22 mouse cellular contexts compared by ENCODE assay signal in the genomic region with DNA sequence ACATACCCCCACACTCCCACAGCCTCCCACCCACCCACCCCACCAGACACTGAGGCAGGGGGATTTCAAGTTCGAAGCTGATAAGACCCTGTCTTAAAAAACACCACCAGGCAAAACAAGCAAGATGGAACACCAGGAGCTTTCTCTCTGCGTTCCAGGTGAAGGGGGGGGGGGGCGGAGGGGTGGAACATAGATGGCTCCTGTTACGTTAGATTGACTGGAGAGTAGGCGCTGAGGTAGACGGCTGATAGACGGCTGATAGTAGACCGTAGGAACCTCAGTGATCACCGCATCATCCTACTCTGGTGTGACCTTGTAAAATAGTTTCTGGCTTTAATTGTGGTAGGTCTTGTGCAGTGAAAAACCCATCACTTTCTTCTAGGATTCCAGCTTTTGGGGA. TPM values are rescaled to one million over a fixed set of nuclear protein-coding genes. Genes with fewer than 3 reads are reported as not detected.
A peak's percentile ranks its signal among the peaks of the same experiment; 100 is the strongest.
DNase-seq lines count a peak whose midpoint lies in the region; ATAC-seq and TF ChIP-seq lines count a peak whose summit lies in the region.
"Had no signal": no experiment of that assay in that cellular context is flagged by ENCODE, and none has a peak within 500 bp of the region (broad histone marks: within the 10 kb centered on the region; RNA-seq: fewer than 3 reads in every experiment).

No protein-coding gene starts in this region.

- H3K4me3 ChIP-seq in heart, embryonic 12.5 days: no peak overlapping the region
- peak overlapping the region; percentile 16; the same call in 1 of the 2 replicates for H3K4me3 ChIP-seq in lung, embryonic 16.5 days (ENCODE audit: low read length)
- no peak overlapping the region for H3K4me3 ChIP-seq in lung, adult 2 months (replicated peaks; ENCODE audit: extremely low read depth, low read depth, low read length)
- 0 out of 2 replicates have a peak overlapping the region, but pooled peaks have one; percentile 9 for H3K4me3 ChIP-seq in intestine, postnatal 0 days (ENCODE audit: low read depth, low read length)
- H3K4me3 ChIP-seq in stomach, postnatal 0 days (ENCODE audit: low read depth, low read length): no peak overlapping the region
- H3K4me3 ChIP-seq: hindbrain, embryonic 12.5 days; layer of hippocampus, adult 2 months; midbrain, embryonic 12.5 days; neural tube, embryonic 13.5 days had no signal

- 39% methylated on average over 9 of the region's 9 CpGs for WGBS in heart, embryonic 12.5 days
- WGBS in lung, embryonic 16.5 days: 46% methylated on average over 8 of the region's 9 CpGs
- WGBS in lung, adult 2 months: 55% methylated on average over 9 of the region's 9 CpGs
- WGBS in intestine, postnatal 0 days: 29% methylated on average over 8 of the region's 9 CpGs
- 34% methylated on average over 8 of the region's 9 CpGs for WGBS in stomach, postnatal 0 days

- H3K4me1 ChIP-seq in heart, embryonic 12.5 days (replicated peaks): peaks cover 10% of the 10 kb centered on the region; the same call in 1 of the 2 replicates
- H3K4me1 ChIP-seq in lung, embryonic 16.5 days (replicated peaks; ENCODE audit: control insufficient read depth, insufficient read depth, low read length): no peaks in the 10 kb centered on the region
- H3K4me1 ChIP-seq in lung, adult 2 months (ENCODE audit: control insufficient read depth, insufficient read depth, low read length): no peaks in the 10 kb centered on the region
- no peaks in the 10 kb centered on the region for H3K4me1 ChIP-seq in intestine, postnatal 0 days (replicated peaks; ENCODE audit: control insufficient read depth, insufficient read depth, low read length)
- no peaks in the 10 kb centered on the region for H3K4me1 ChIP-seq in stomach, postnatal 0 days (replicated peaks; ENCODE audit: control insufficient read depth, insufficient read depth)
- H3K4me1 ChIP-seq: hindbrain, embryonic 12.5 days; midbrain, embryonic 12.5 days; neural tube, embryonic 13.5 days had no signal

- no peak overlapping the region for H3K9ac ChIP-seq in heart, embryonic 12.5 days
- no peak overlapping the region for H3K9ac ChIP-seq in lung, embryonic 16.5 days (ENCODE audit: low read length)
- H3K9ac ChIP-seq in intestine, postnatal 0 days (ENCODE audit: low read depth, low read length): no peak overlapping the region
- H3K9ac ChIP-seq in stomach, postnatal 0 days (ENCODE audit: low read length): no peak overlapping the region
- H3K9ac ChIP-seq: hindbrain, embryonic 12.5 days; midbrain, embryonic 12.5 days; neural tube, embryonic 13.5 days had no signal

- DNase-seq in heart, postnatal 4 days: no peak
- no peak for DNase-seq in lung, adult 2 months
- DNase-seq in stomach, postnatal 0 days (ENCODE audit: low spot score): no peak
- no peak for DNase-seq in adrenal gland, postnatal 25 days
- DNase-seq in right cerebral cortex, postnatal 14 days: no peak
- DNase-seq: adrenal gland, postnatal 10 days; cerebellum, adult 11-12 months; cerebellum, postnatal 36 days; gastrocnemius, postnatal 10 days; kidney, postnatal 10 days; right cerebral cortex, postnatal 25 days; thymus, adult 2 months had no signal

- TF ChIP-seq CTCF in lung, adult 2 months (IDR thresholded peaks at IDR 0.05; ENCODE audit: insufficient read depth, low read length): no peak
- TF ChIP-seq CTCF in intestine, postnatal 0 days (IDR thresholded peaks at IDR 0.05; ENCODE audit: low read depth): no peak
- TF ChIP-seq CTCF in stomach, postnatal 0 days (IDR thresholded peaks at IDR 0.05; ENCODE audit: low read depth): no peak

- H3K9me3 ChIP-seq in heart, embryonic 12.5 days (replicated peaks): no peaks in the 10 kb centered on the region
- H3K9me3 ChIP-seq in lung, embryonic 16.5 days (ENCODE audit: control insufficient read depth, low read length): no peaks in the 10 kb centered on the region
- H3K9me3 ChIP-seq in intestine, postnatal 0 days (ENCODE audit: control insufficient read depth): no peaks in the 10 kb centered on the region
- no peaks in the 10 kb centered on the region for H3K9me3 ChIP-seq in stomach, postnatal 0 days (ENCODE audit: control insufficient read depth, low read length)
- H3K9me3 ChIP-seq: hindbrain, embryonic 12.5 days; midbrain, embryonic 12.5 days; neural tube, embryonic 13.5 days had no signal

- no peaks in the 10 kb centered on the region for H3K36me3 ChIP-seq in heart, embryonic 12.5 days
- no peaks in the 10 kb centered on the region for H3K36me3 ChIP-seq in lung, embryonic 16.5 days (ENCODE audit: control insufficient read depth, insufficient read depth, low read length)
- H3K36me3 ChIP-seq in intestine, postnatal 0 days (ENCODE audit: control insufficient read depth, insufficient read depth): no peaks in the 10 kb centered on the region
- no peaks in the 10 kb centered on the region for H3K36me3 ChIP-seq in stomach, postnatal 0 days (ENCODE audit: control insufficient read depth, insufficient read depth, low read length)
- H3K36me3 ChIP-seq: hindbrain, embryonic 12.5 days; midbrain, embryonic 12.5 days; neural tube, embryonic 13.5 days had no signal

- H3K4me2 ChIP-seq in heart, embryonic 12.5 days: peak overlapping the region; percentile 54
- peak overlapping the region; percentile 46 for H3K4me2 ChIP-seq in lung, embryonic 16.5 days (ENCODE audit: low read depth, low read length)
- peak overlapping the region; percentile 47 for H3K4me2 ChIP-seq in intestine, postnatal 0 days (replicated peaks; ENCODE audit: low read depth)
- H3K4me2 ChIP-seq in stomach, postnatal 0 days (replicated peaks; ENCODE audit: low read depth): peak overlapping the region; percentile 17; the same call in 1 of the 2 replicates
- H3K4me2 ChIP-seq: midbrain, embryonic 12.5 days had no signal

- TF ChIP-seq EP300 in stomach, postnatal 0 days (optimal IDR thresholded peaks at IDR 0.05): no peak

- 0 out of 2 replicates have a peak, but pooled peaks cover 4% of the 10 kb centered on the region for H3K27me3 ChIP-seq in heart, embryonic 12.5 days (replicated peaks)
- H3K27me3 ChIP-seq in lung, embryonic 16.5 days (ENCODE audit: control insufficient read depth, insufficient read depth, low read depth, low read length): no peaks in the 10 kb centered on the region
- no peaks in the 10 kb centered on the region for H3K27me3 ChIP-seq in intestine, postnatal 0 days (replicated peaks; ENCODE audit: control insufficient read depth, insufficient read depth, low read length)
- H3K27me3 ChIP-seq in stomach, postnatal 0 days (ENCODE audit: control insufficient read depth, insufficient read depth, low read length): no peaks in the 10 kb centered on the region
- H3K27me3 ChIP-seq: hindbrain, embryonic 12.5 days; midbrain, embryonic 12.5 days; neural tube, embryonic 13.5 days had no signal

- no peak for TF ChIP-seq POLR2A in lung, adult 2 months (IDR thresholded peaks at IDR 0.05; ENCODE audit: borderline replicate concordance, extremely low read depth, low read depth, low read length)

- no peak overlapping the region for H3K27ac ChIP-seq in heart, embryonic 12.5 days (ENCODE audit: poor library complexity, severe bottlenecking)
- H3K27ac ChIP-seq in lung, embryonic 16.5 days (ENCODE audit: low read length): peak overlapping the region; percentile 27; the same call in 1 of the 2 replicates
- H3K27ac ChIP-seq in intestine, postnatal 0 days (ENCODE audit: low read depth, low read length): no peak overlapping the region
- no peak overlapping the region for H3K27ac ChIP-seq in stomach, postnatal 0 days (replicated peaks)
- H3K27ac ChIP-seq: hindbrain, embryonic 12.5 days; layer of hippocampus, adult 2 months; midbrain, embryonic 12.5 days; neural tube, embryonic 13.5 days had no signal

- ATAC-seq in heart, embryonic 12.5 days (ENCODE audit: insufficient number of reproducible peaks, low FRiP score): no peak
- ATAC-seq in lung, embryonic 16.5 days (ENCODE audit: low read depth): peak; percentile 60
- no peak for ATAC-seq in intestine, postnatal 0 days
- ATAC-seq in stomach, postnatal 0 days (ENCODE audit: low FRiP score, low TSS enrichment): no peak; the same call in 1 of the 2 replicates
- ATAC-seq: inflammation-experienced regulatory T-cells, adult 6 months had no signal

RNA-seq across cellular contexts. Expression of gene Bmp8b, which starts 11.1 kb away (rescaled TPM):
- 0.17 TPM in 1 of 2 replicates, not detected in the other for polyA plus RNA-seq in heart, embryonic 12.5 days (2016; fragmentation: Nextera tagmentation; extraction: Ambion mirVana)
- total RNA-seq in heart, postnatal 4 days (2021): not detected
- polyA plus RNA-seq in lung, embryonic 16.5 days (2015; fragmentation: Nextera tagmentation; extraction: Ambion mirVana): 1.5 and 2.0 TPM in 2 replicates
- polyA plus RNA-seq in lung, adult 2 months (2012; rRNA removed): 0.06 and 0.07 TPM in 2 replicates
- polyA plus RNA-seq in intestine, postnatal 0 days (2015; fragmentation: Nextera tagmentation; extraction: Ambion mirVana): 0.30 and 0.41 TPM in 2 replicates
- polyA plus RNA-seq in stomach, postnatal 0 days (2015; fragmentation: Nextera tagmentation; extraction: Ambion mirVana): 0.21 and 0.25 TPM in 2 replicates
- total RNA-seq in adrenal gland, postnatal 25 days (2021): not detected in 2 replicates
- total RNA-seq: adrenal gland, postnatal 10 days; gastrocnemius, postnatal 10 days had no signal
- polyA plus RNA-seq: heart, embryonic 11.5 days; inflammation-experienced regulatory T-cells, adult 6 months had no signal

RNA-seq across cellular contexts. Expression of gene Oxct2b, which starts 22.2 kb away (rescaled TPM):
- polyA plus RNA-seq in heart, embryonic 12.5 days (2016; fragmentation: Nextera tagmentation; extraction: Ambion mirVana): not detected in 2 replicates
- total RNA-seq in heart, postnatal 4 days (2021): not detected
- not detected in 2 replicates for polyA plus RNA-seq in lung, embryonic 16.5 days (2015; fragmentation: Nextera tagmentation; extraction: Ambion mirVana)
- not detected in 2 replicates for polyA plus RNA-seq in lung, adult 2 months (2012; rRNA removed)
- 0.31 and 0.52 TPM in 2 replicates for polyA plus RNA-seq in intestine, postnatal 0 days (2015; fragmentation: Nextera tagmentation; extraction: Ambion mirVana)
- not detected in 2 replicates for polyA plus RNA-seq in stomach, postnatal 0 days (2015; fragmentation: Nextera tagmentation; extraction: Ambion mirVana)
- total RNA-seq in adrenal gland, postnatal 25 days (2021): not detected in 2 replicates
- total RNA-seq: adrenal gland, postnatal 10 days; gastrocnemius, postnatal 10 days; layer of hippocampus, adult 2 months; left cerebral cortex, adult 18-20 months had no signal
- polyA plus RNA-seq: heart, embryonic 11.5 days; hindbrain, embryonic 12.5 days; inflammation-experienced regulatory T-cells, adult 6 months; midbrain, embryonic 12.5 days had no signal

RNA-seq across cellular contexts. Expression of gene Ppie, which starts 45.9 kb away (rescaled TPM):
- polyA plus RNA-seq in heart, embryonic 12.5 days (2016; fragmentation: Nextera tagmentation; extraction: Ambion mirVana): 54.0 and 59.3 TPM in 2 replicates
- 10 to 100 TPM; 33.5 to 35.2 TPM for total RNA-seq in heart, postnatal 4 days (2021)
- polyA plus RNA-seq in lung, embryonic 16.5 days (2015; fragmentation: Nextera tagmentation; extraction: Ambion mirVana): 93.7 and 94.7 TPM in 2 replicates
- 13.0 and 15.3 TPM in 2 replicates for polyA plus RNA-seq in lung, adult 2 months (2012; rRNA removed)
- 30.9 and 31.5 TPM in 2 replicates for polyA plus RNA-seq in intestine, postnatal 0 days (2015; fragmentation: Nextera tagmentation; extraction: Ambion mirVana)
- 47.2 and 48.9 TPM in 2 replicates for polyA plus RNA-seq in stomach, postnatal 0 days (2015; fragmentation: Nextera tagmentation; extraction: Ambion mirVana)
- total RNA-seq in adrenal gland, postnatal 25 days (2021): 44.3 and 49.8 TPM in 2 replicates

Comparison
In these comparisons a context has a peak if more than half of its experiments do, and no peak if none do; other contexts are left out.
1. H3K4me3 ChIP-seq: peak in lung, embryonic 16.5 days (single experiment) and intestine, postnatal 0 days (single experiment); none in heart, embryonic 12.5 days (single experiment), lung, adult 2 months (single experiment) and stomach, postnatal 0 days (single experiment).
2. Peak in every context shown above with its lines, with median percentiles within 50 percentile points of each other: H3K4me2 ChIP-seq.